Mouse (Mus musculus) stomach, embryonic 14.5 days (tissue): Measurements from ENCODE around the gene Acsf3. TPM values are rescaled to one million over a fixed set of nuclear protein-coding genes. Genes with fewer than 3 reads are reported as not detected.
A peak's percentile ranks its signal among the peaks of the same experiment; 100 is the strongest.

Experiments used
- ATAC-seq: fragments of 200-750 bp; cut with Nextera tagmentation; 2 replicates; pipeline ENCODE4 v1.8.0; 2017; ENCODE audit warnings: low read depth, moderate TSS enrichment; ENCODE audit not compliant: insufficient number of reproducible peaks, insufficient read depth, low FRiP score
- H3K27ac ChIP-seq: fragments of 300-500 bp; sonication (generic); 2 replicates; pipeline ENCODE4 v1.5.1; 2014; ENCODE audit warnings: mild to moderate bottlenecking, low read length, moderate library complexity, mixed read lengths
- H3K27me3 ChIP-seq: fragments of 300-500 bp; sonication (generic); 2 replicates; pipeline ENCODE4 v1.6.1; 2014; ENCODE audit warnings: low read length, control low read depth, mixed read lengths; ENCODE audit not compliant: control insufficient read depth, insufficient read depth
- H3K36me3 ChIP-seq: fragments of 300-500 bp; sonication (generic); 2 replicates; pipeline ENCODE4 v1.6.1; 2014; ENCODE audit warnings: mild to moderate bottlenecking, control low read depth, low read length, moderate library complexity, mixed read lengths; ENCODE audit not compliant: control insufficient read depth, insufficient read depth
- H3K4me1 ChIP-seq: fragments of 300-500 bp; sonication (generic); 2 replicates; pipeline ENCODE4 v1.6.1; 2014; ENCODE audit warnings: low read length, control low read depth, mixed read lengths; ENCODE audit not compliant: control insufficient read depth, insufficient read depth
- H3K4me2 ChIP-seq: fragments of 300-500 bp; sonication (generic); replicated peaks from 2 replicates; pipeline ENCODE4 v1.6.1; 2014; ENCODE audit warnings: low read depth, low read length, control low read depth
- H3K4me3 ChIP-seq: fragments of 300-500 bp; sonication (generic); 2 replicates; pipeline ENCODE4 v1.5.1; 2014; ENCODE audit warnings: low read depth, low read length, control low read depth
- H3K9ac ChIP-seq: fragments of 300-500 bp; sonication (generic); replicated peaks from 2 replicates; pipeline ENCODE4 v1.6.1; 2014; ENCODE audit warnings: low read depth, mild to moderate bottlenecking, control low read depth, low read length, moderate library complexity, mixed read lengths
- H3K9me3 ChIP-seq: fragments of 300-500 bp; sonication (generic); 2 replicates; pipeline ENCODE4 v1.6.1; 2016; ENCODE audit warnings: low read depth, low read length, control low read depth; ENCODE audit not compliant: control insufficient read depth
- WGBS: fragments of 180-500 bp; shearing (Covaris S2); extraction: QIAGEN DNeasy Blood & Tissue Kit; methylation state at CpG from one replicate; pipeline ENCODE4 v1.1.7; 2014; 5-methylcytosine and 5-hydroxymethylcytosine counted together
- polyA plus RNA-seq: library from polyadenylated mRNA; unstranded; fragments of >200 nt; fragmentation: Nextera tagmentation; extraction: Ambion mirVana; gene quantifications from 2 replicates; pipeline ENCODE4 v1.2.1, GENCODE M21; 2014

The Acsf3 gene
- polyA plus RNA-seq, 1 experiment from 2014 or later: 20.8 TPM

- no peak overlapping the region for H3K9ac ChIP-seq
- H3K27ac ChIP-seq: no peak overlapping the region
- peaks cover 5% of the 10 kb centered on the region; the same call in 1 of the 2 replicates for H3K4me1 ChIP-seq
- H3K4me3 ChIP-seq: no peak overlapping the region
- no peak; the same call in 1 of the 2 replicates for ATAC-seq
- WGBS: 72% methylated on average over 4 of the region's 4 CpGs
- H3K4me2 ChIP-seq: no peak overlapping the region
- H3K36me3 ChIP-seq: no peaks in the 10 kb centered on the region
- no peaks in the 10 kb centered on the region for H3K27me3 ChIP-seq
- no peaks in the 10 kb centered on the region for H3K9me3 ChIP-seq
Measured at GRCm38 (mm10) chr8:122845662-122846061, 70.4 kb downstream of the Acsf3 start.

GRCm38 (mm10) chr8:122847829-122848561 is 72.7 kb downstream of the Acsf3 start, which contains the start of gene Cdh15:
Gene Cdh15 (plus strand): TSS chr8:122847966.
- WGBS: 15% methylated on average over 18 of the region's 18 CpGs
- Histone ChIP-seq H3K36me3 (no peaks in the 10 kb centered on the region), H3K9me3 (no peaks in the 10 kb centered on the region), H3K4me2 (peak within 1 kb of the TSS; percentile 20; the same call in 1 of the 2 replicates), H3K4me1 (peaks cover 5% of the 10 kb centered on the region; the same call in 1 of the 2 replicates), H3K9ac (no peak within 1 kb of the TSS), H3K27ac (no peak within 1 kb of the TSS), H3K4me3 (no peak within 1 kb of the TSS), H3K27me3 (no peaks in the 10 kb centered on the region)
- ATAC-seq: peak; percentile 80

GRCm38 (mm10) chr8:122849152-122849910 is 74.0 kb downstream of the Acsf3 start:
- 59% methylated on average over 8 of the region's 11 CpGs for WGBS
- no peak overlapping the region for H3K4me3 ChIP-seq
- no peaks in the 10 kb centered on the region for H3K9me3 ChIP-seq
- H3K36me3 ChIP-seq: no peaks in the 10 kb centered on the region
- peaks cover 10% of the 10 kb centered on the region for H3K4me1 ChIP-seq
- H3K9ac ChIP-seq: no peak overlapping the region
- no peak overlapping the region for H3K4me2 ChIP-seq
- H3K27me3 ChIP-seq: no peaks in the 10 kb centered on the region
- no peak overlapping the region for H3K27ac ChIP-seq
- ATAC-seq: no peak

- H3K4me1 ChIP-seq: peaks cover 9% of the 10 kb centered on the region
- H3K27ac ChIP-seq: no peak overlapping the region
- H3K27me3 ChIP-seq: no peaks in the 10 kb centered on the region
- ATAC-seq: no peak
- no peak overlapping the region for H3K4me2 ChIP-seq
- H3K36me3 ChIP-seq: no peaks in the 10 kb centered on the region
- no peak overlapping the region for H3K9ac ChIP-seq
- WGBS: 63% methylated on average over 3 of the region's 3 CpGs
- no peak overlapping the region for H3K4me3 ChIP-seq
- H3K9me3 ChIP-seq: no peaks in the 10 kb centered on the region
Measured at GRCm38 (mm10) chr8:122850641-122851240, 75.5 kb downstream of the Acsf3 start.

GRCm38 (mm10) chr8:122851692-122852545 is 76.6 kb downstream of the Acsf3 start:
- no peak for ATAC-seq
- Histone ChIP-seq H3K36me3 (no peaks in the 10 kb centered on the region), H3K27ac (no peak overlapping the region), H3K9ac (no peak overlapping the region), H3K4me3 (no peak overlapping the region), H3K4me1 (peaks cover 6% of the 10 kb centered on the region; the same call in 1 of the 2 replicates), H3K9me3 (no peaks in the 10 kb centered on the region), H3K4me2 (no peak overlapping the region), H3K27me3 (no peaks in the 10 kb centered on the region)
- WGBS: 78% methylated on average over 12 of the region's 12 CpGs

GRCm38 (mm10) chr8:122852546-122852905 is 77.2 kb downstream of the Acsf3 start:
- no peak for ATAC-seq
- Histone ChIP-seq H3K4me2 (no peak overlapping the region), H3K4me3 (no peak overlapping the region), H3K27me3 (no peaks in the 10 kb centered on the region), H3K4me1 (peaks cover 6% of the 10 kb centered on the region; the same call in 1 of the 2 replicates), H3K9me3 (no peaks in the 10 kb centered on the region), H3K36me3 (no peaks in the 10 kb centered on the region), H3K9ac (no peak overlapping the region), H3K27ac (no peak overlapping the region)
- 86% methylated on average over 1 of the region's 1 CpGs for WGBS

GRCm38 (mm10) chr8:122853340-122853771 is 78.1 kb downstream of the Acsf3 start:
- peaks cover 6% of the 10 kb centered on the region; the same call in 1 of the 2 replicates for H3K4me1 ChIP-seq
- ATAC-seq: no peak
- H3K9ac ChIP-seq: no peak overlapping the region
- H3K4me3 ChIP-seq: no peak overlapping the region
- H3K9me3 ChIP-seq: no peaks in the 10 kb centered on the region
- H3K4me2 ChIP-seq: no peak overlapping the region
- H3K36me3 ChIP-seq: no peaks in the 10 kb centered on the region
- no peaks in the 10 kb centered on the region for H3K27me3 ChIP-seq
- WGBS: 26% methylated on average over 11 of the region's 11 CpGs
- H3K27ac ChIP-seq: no peak overlapping the region

GRCm38 (mm10) chr8:122854388-122854787 is 79.1 kb downstream of the Acsf3 start:
- no peaks in the 10 kb centered on the region for H3K27me3 ChIP-seq
- peaks cover 6% of the 10 kb centered on the region; the same call in 1 of the 2 replicates for H3K4me1 ChIP-seq
- no peaks in the 10 kb centered on the region for H3K9me3 ChIP-seq
- no peak overlapping the region for H3K27ac ChIP-seq
- 60% methylated on average over 7 of the region's 7 CpGs for WGBS
- no peaks in the 10 kb centered on the region for H3K36me3 ChIP-seq
- no peak overlapping the region for H3K4me3 ChIP-seq
- ATAC-seq: no peak
- H3K9ac ChIP-seq: no peak overlapping the region
- H3K4me2 ChIP-seq: no peak overlapping the region
